Mouse (Mus musculus) midbrain, embryonic 10.5 days (tissue): ENCODE measurements at regions not wholly inside any gene's neighbourhood (a gene's known extent, or its start where the extent isn't known, plus 50 kb on each side); places are given as distances from the start of the nearest gene placed in this dataset.

Experiments used
- DNase-seq: peaks from one replicate; pipeline ENCODE4 v3.0.0-alpha.2; 2017; ENCODE audit warnings: low spot score
- H3K27ac ChIP-seq: fragments of 300-500 bp; sonication (generic); replicated peaks from 2 replicates; pipeline ENCODE4 v1.5.1; 2016; ENCODE audit warnings: mild to moderate bottlenecking
- H3K27me3 ChIP-seq: fragments of 300-500 bp; sonication (generic); 2 replicates; pipeline ENCODE4 v1.6.1; 2016; ENCODE audit warnings: low read depth, mild to moderate bottlenecking; ENCODE audit not compliant: poor library complexity, severe bottlenecking
- H3K36me3 ChIP-seq: fragments of 300-500 bp; sonication (generic); 2 replicates; pipeline ENCODE4 v1.6.1; 2016; ENCODE audit warnings: mild to moderate bottlenecking, moderate library complexity
- H3K4me1 ChIP-seq: fragments of 300-500 bp; sonication (generic); 2 replicates; pipeline ENCODE4 v1.6.1; 2016
- H3K4me3 ChIP-seq: fragments of 300-500 bp; sonication (generic); 2 replicates; pipeline ENCODE4 v1.5.1; 2016; ENCODE audit warnings: mild to moderate bottlenecking, moderate library complexity
- H3K9me3 ChIP-seq: fragments of 300-500 bp; sonication (generic); replicated peaks from 2 replicates; pipeline ENCODE4 v1.6.1; 2016; ENCODE audit warnings: mild to moderate bottlenecking
- WGBS: fragments of 180-500 bp; shearing (Covaris S2); methylation state at CpG from one replicate; pipeline ENCODE4 v1.1.7; 2016; 5-methylcytosine and 5-hydroxymethylcytosine counted together

GRCm38 (mm10) chr12:90946528-90946918 lies 208.3 kb upstream of the Dio2 start:
- H3K36me3 ChIP-seq: no peaks in the 10 kb centered on the region
- DNase-seq: no peak
- 92% methylated on average over 4 of the region's 4 CpGs for WGBS
- no peaks in the 10 kb centered on the region for H3K9me3 ChIP-seq
- H3K27ac ChIP-seq: no peak overlapping the region
- no peaks in the 10 kb centered on the region for H3K27me3 ChIP-seq
- H3K4me1 ChIP-seq: no peaks in the 10 kb centered on the region
- no peak overlapping the region for H3K4me3 ChIP-seq

GRCm38 (mm10) chr12:90945743-90946527 lies 207.7 kb upstream of the Dio2 start:
- Histone ChIP-seq H3K27me3 (no peaks in the 10 kb centered on the region), H3K4me3 (no peak overlapping the region), H3K9me3 (no peaks in the 10 kb centered on the region), H3K36me3 (no peaks in the 10 kb centered on the region), H3K27ac (no peak overlapping the region), H3K4me1 (no peaks in the 10 kb centered on the region)
- DNase-seq: no peak
- 72% methylated on average over 6 of the region's 6 CpGs for WGBS

- Histone ChIP-seq H3K4me3 (no peak overlapping the region), H3K36me3 (no peaks in the 10 kb centered on the region), H3K9me3 (no peaks in the 10 kb centered on the region), H3K4me1 (no peaks in the 10 kb centered on the region), H3K27ac (no peak overlapping the region), H3K27me3 (no peaks in the 10 kb centered on the region)
- DNase-seq: no peak
- 92% methylated on average over 8 of the region's 8 CpGs for WGBS
These were observed 194.4 kb upstream of the Dio2 start for GRCm38 (mm10) chr12:90932684-90933083.

- Histone ChIP-seq H3K9me3 (no peaks in the 10 kb centered on the region), H3K27ac (no peak overlapping the region), H3K4me3 (no peak overlapping the region), H3K27me3 (no peaks in the 10 kb centered on the region), H3K4me1 (no peaks in the 10 kb centered on the region), H3K36me3 (no peaks in the 10 kb centered on the region)
- WGBS: 96% methylated on average over 5 of the region's 5 CpGs
- DNase-seq: no peak
These were observed 194.0 kb upstream of the Dio2 start for GRCm38 (mm10) chr12:90932201-90932600.

GRCm38 (mm10) chr12:90930091-90930715 lies 192.0 kb upstream of the Dio2 start:
- Histone ChIP-seq H3K4me1 (no peaks in the 10 kb centered on the region), H3K4me3 (no peak overlapping the region), H3K9me3 (no peaks in the 10 kb centered on the region), H3K27me3 (no peaks in the 10 kb centered on the region), H3K27ac (no peak overlapping the region), H3K36me3 (no peaks in the 10 kb centered on the region)
- WGBS: 87% methylated on average over 6 of the region's 6 CpGs
- no peak for DNase-seq

GRCm38 (mm10) chr12:90923603-90924002 lies 185.4 kb upstream of the Dio2 start:
- Histone ChIP-seq H3K4me1 (no peaks in the 10 kb centered on the region), H3K27me3 (no peaks in the 10 kb centered on the region), H3K4me3 (no peak overlapping the region), H3K36me3 (no peaks in the 10 kb centered on the region), H3K27ac (no peak overlapping the region), H3K9me3 (no peaks in the 10 kb centered on the region)
- WGBS: 85% methylated on average over 2 of the region's 2 CpGs
- no peak for DNase-seq

GRCm38 (mm10) chr12:90923148-90923547 lies 184.9 kb upstream of the Dio2 start:
- Histone ChIP-seq H3K4me3 (no peak overlapping the region), H3K36me3 (no peaks in the 10 kb centered on the region), H3K27ac (no peak overlapping the region), H3K9me3 (no peaks in the 10 kb centered on the region), H3K27me3 (no peaks in the 10 kb centered on the region), H3K4me1 (no peaks in the 10 kb centered on the region)
- WGBS: 93% methylated on average over 3 of the region's 3 CpGs
- no peak for DNase-seq

- Histone ChIP-seq H3K36me3 (no peaks in the 10 kb centered on the region), H3K27ac (no peak overlapping the region), H3K4me1 (no peaks in the 10 kb centered on the region), H3K4me3 (no peak overlapping the region), H3K27me3 (no peaks in the 10 kb centered on the region), H3K9me3 (no peaks in the 10 kb centered on the region)
- 87% methylated on average over 4 of the region's 4 CpGs for WGBS
- DNase-seq: no peak
These were observed 183.0 kb upstream of the Dio2 start for GRCm38 (mm10) chr12:90921227-90921626.

- no peak overlapping the region for H3K27ac ChIP-seq
- no peak for DNase-seq
- no peaks in the 10 kb centered on the region for H3K27me3 ChIP-seq
- no peaks in the 10 kb centered on the region for H3K4me1 ChIP-seq
- WGBS: 88% methylated on average over 11 of the region's 11 CpGs
- no peaks in the 10 kb centered on the region for H3K9me3 ChIP-seq
- H3K36me3 ChIP-seq: no peaks in the 10 kb centered on the region
- no peak overlapping the region for H3K4me3 ChIP-seq
These were observed 177.9 kb upstream of the Dio2 start for GRCm38 (mm10) chr12:90915929-90916713.

- H3K27ac ChIP-seq: no peak overlapping the region
- 81% methylated on average over 6 of the region's 6 CpGs for whole genome bisulfite sequencing
- no peaks in the 10 kb centered on the region for H3K9me3 ChIP-seq
- no peak overlapping the region for H3K4me3 ChIP-seq
- H3K27me3 ChIP-seq: no peaks in the 10 kb centered on the region
- H3K4me1 ChIP-seq: no peaks in the 10 kb centered on the region
- H3K36me3 ChIP-seq: no peaks in the 10 kb centered on the region
- no peak for DNase-seq
These were observed 165.8 kb upstream of the Dio2 start for GRCm38 (mm10) chr12:90903991-90904390.

- Histone ChIP-seq H3K27me3 (no peaks in the 10 kb centered on the region), H3K9me3 (no peaks in the 10 kb centered on the region)
- 88% methylated on average over 9 of the region's 9 CpGs for WGBS
These were observed 155.6 kb upstream of the Dio2 start for GRCm38 (mm10) chr12:90893655-90894370.

GRCm38 (mm10) chr12:90876230-90877005 lies 138.2 kb upstream of the Dio2 start:
- Histone ChIP-seq H3K9me3 (no peaks in the 10 kb centered on the region), H3K27ac (no peak overlapping the region), H3K4me3 (no peak overlapping the region), H3K36me3 (no peaks in the 10 kb centered on the region), H3K27me3 (no peaks in the 10 kb centered on the region), H3K4me1 (no peaks in the 10 kb centered on the region)
- WGBS: 85% methylated on average over 5 of the region's 5 CpGs
- DNase-seq: no peak

More at GRCm38 (mm10) chr12:90893655-90894370, 155.6 kb upstream of the Dio2 start:
- no peaks in the 10 kb centered on the region for H3K36me3 ChIP-seq
- DNase-seq: no peak
- H3K4me3 ChIP-seq: no peak overlapping the region
- H3K4me1 ChIP-seq: no peaks in the 10 kb centered on the region
- no peak overlapping the region for H3K27ac ChIP-seq
